Mouse (Mus musculus): ENCODE data around the gene Insyn1. TPM values are rescaled to one million over a fixed set of nuclear protein-coding genes. Genes with fewer than 3 reads are reported as not detected.

Gene Insyn1
- polyA plus RNA-seq, 1 experiment from 2014 or later = 4.0 TPM

GRCm38 (mm10) chr9:58447997-58448595 lies 40.3 kb upstream of the Insyn1 start:
- Histone ChIP-seq H3K27me3 (replicated peaks; ENCODE audit: control insufficient read depth, insufficient read depth, low read length) (no peaks in the 10 kb centered on the region), H3K4me2 (ENCODE audit: low read length) (no peak overlapping the region), H3K9me3 (ENCODE audit: control insufficient read depth, low read length) (no peaks in the 10 kb centered on the region), H3K36me3 (ENCODE audit: control insufficient read depth, insufficient read depth) (no peaks in the 10 kb centered on the region), H3K4me1 (replicated peaks; ENCODE audit: control insufficient read depth, insufficient read depth, low read length) (peaks cover 19% of the 10 kb centered on the region), H3K4me3 (replicated peaks; ENCODE audit: low read length) (no peak overlapping the region), H3K9ac (replicated peaks; ENCODE audit: low read depth, low read length) (no peak overlapping the region), H3K27ac (ENCODE audit: low read length) (no peak overlapping the region)
- 86% methylated on average over 12 of the region's 12 CpGs for WGBS
- ATAC-seq = no peak

- Histone ChIP-seq H3K4me1 (replicated peaks; ENCODE audit: control insufficient read depth, insufficient read depth, low read length) (peaks cover 17% of the 10 kb centered on the region), H3K4me3 (replicated peaks; ENCODE audit: low read length) (no peak overlapping the region), H3K9me3 (ENCODE audit: control insufficient read depth, low read length) (no peaks in the 10 kb centered on the region), H3K27ac (ENCODE audit: low read length) (peak overlapping the region; percentile 74), H3K36me3 (ENCODE audit: control insufficient read depth, insufficient read depth) (no peaks in the 10 kb centered on the region), H3K4me2 (ENCODE audit: low read length) (no peak overlapping the region), H3K9ac (replicated peaks; ENCODE audit: low read depth, low read length) (no peak overlapping the region), H3K27me3 (replicated peaks; ENCODE audit: control insufficient read depth, insufficient read depth, low read length) (no peaks in the 10 kb centered on the region)
- WGBS = 28% methylated on average over 3 of the region's 3 CpGs
- ATAC-seq = peak; percentile 57
Measured at GRCm38 (mm10) chr9:58449526-58449925, 38.9 kb upstream of the Insyn1 start.

- no peak overlapping the region for H3K4me3 ChIP-seq (replicated peaks; ENCODE audit: low read length)
- H3K9me3 ChIP-seq (ENCODE audit: control insufficient read depth, low read length) = no peaks in the 10 kb centered on the region
- no peak overlapping the region for H3K4me2 ChIP-seq (ENCODE audit: low read length)
- H3K9ac ChIP-seq (replicated peaks; ENCODE audit: low read depth, low read length) = no peak overlapping the region
- no peaks in the 10 kb centered on the region for H3K36me3 ChIP-seq (ENCODE audit: control insufficient read depth, insufficient read depth)
- H3K27me3 ChIP-seq (replicated peaks; ENCODE audit: control insufficient read depth, insufficient read depth, low read length) = no peaks in the 10 kb centered on the region
- no peak overlapping the region for H3K27ac ChIP-seq (ENCODE audit: low read length)
- 80% methylated on average over 5 of the region's 5 CpGs for WGBS
- ATAC-seq = no peak
- H3K4me1 ChIP-seq (replicated peaks; ENCODE audit: control insufficient read depth, insufficient read depth, low read length) = peaks cover 48% of the 10 kb centered on the region
Measured at GRCm38 (mm10) chr9:58453791-58454378, 34.5 kb upstream of the Insyn1 start.

GRCm38 (mm10) chr9:58454886-58455285 lies 33.5 kb upstream of the Insyn1 start:
- no peak overlapping the region for H3K27ac ChIP-seq (ENCODE audit: low read length)
- H3K4me3 ChIP-seq (replicated peaks; ENCODE audit: low read length) = no peak overlapping the region
- no peak overlapping the region for H3K4me2 ChIP-seq (ENCODE audit: low read length)
- H3K36me3 ChIP-seq (ENCODE audit: control insufficient read depth, insufficient read depth) = no peaks in the 10 kb centered on the region
- no peaks in the 10 kb centered on the region for H3K27me3 ChIP-seq (replicated peaks; ENCODE audit: control insufficient read depth, insufficient read depth, low read length)
- WGBS = 44% methylated on average over 3 of the region's 3 CpGs
- peaks cover 41% of the 10 kb centered on the region for H3K4me1 ChIP-seq (replicated peaks; ENCODE audit: control insufficient read depth, insufficient read depth, low read length)
- ATAC-seq = no peak
- H3K9ac ChIP-seq (replicated peaks; ENCODE audit: low read depth, low read length) = no peak overlapping the region
- H3K9me3 ChIP-seq (ENCODE audit: control insufficient read depth, low read length) = no peaks in the 10 kb centered on the region

- 2% methylated on average over 13 of the region's 13 CpGs for WGBS
- H3K4me1 ChIP-seq (replicated peaks; ENCODE audit: control insufficient read depth, insufficient read depth, low read length) = peaks cover 40% of the 10 kb centered on the region
- no peak overlapping the region for H3K9ac ChIP-seq (replicated peaks; ENCODE audit: low read depth, low read length)
- H3K27me3 ChIP-seq (replicated peaks; ENCODE audit: control insufficient read depth, insufficient read depth, low read length) = no peaks in the 10 kb centered on the region
- H3K9me3 ChIP-seq (ENCODE audit: control insufficient read depth, low read length) = no peaks in the 10 kb centered on the region
- no peak overlapping the region for H3K4me2 ChIP-seq (ENCODE audit: low read length)
- H3K4me3 ChIP-seq (replicated peaks; ENCODE audit: low read length) = no peak overlapping the region
- H3K36me3 ChIP-seq (ENCODE audit: control insufficient read depth, insufficient read depth) = no peaks in the 10 kb centered on the region
- ATAC-seq = peak; percentile 56
- H3K27ac ChIP-seq (ENCODE audit: low read length) = no peak overlapping the region
Measured at GRCm38 (mm10) chr9:58455798-58456197, 32.6 kb upstream of the Insyn1 start.

GRCm38 (mm10) chr9:58457481-58457955 lies 30.9 kb upstream of the Insyn1 start:
- Histone ChIP-seq H3K4me1 (replicated peaks; ENCODE audit: control insufficient read depth, insufficient read depth, low read length) (peaks cover 40% of the 10 kb centered on the region), H3K9ac (replicated peaks; ENCODE audit: low read depth, low read length) (no peak overlapping the region), H3K9me3 (ENCODE audit: control insufficient read depth, low read length) (no peaks in the 10 kb centered on the region), H3K4me2 (ENCODE audit: low read length) (no peak overlapping the region), H3K4me3 (replicated peaks; ENCODE audit: low read length) (no peak overlapping the region), H3K36me3 (ENCODE audit: control insufficient read depth, insufficient read depth) (no peaks in the 10 kb centered on the region), H3K27ac (ENCODE audit: low read length) (peak overlapping the region; percentile 74), H3K27me3 (replicated peaks; ENCODE audit: control insufficient read depth, insufficient read depth, low read length) (no peaks in the 10 kb centered on the region)
- ATAC-seq = peak; percentile 90
- WGBS = 10% methylated on average over 7 of the region's 7 CpGs

- Histone ChIP-seq H3K9me3 (ENCODE audit: control insufficient read depth, low read length) (no peaks in the 10 kb centered on the region), H3K36me3 (ENCODE audit: control insufficient read depth, insufficient read depth) (no peaks in the 10 kb centered on the region), H3K4me3 (replicated peaks; ENCODE audit: low read length) (no peak overlapping the region), H3K27ac (ENCODE audit: low read length) (peak overlapping the region; percentile 74), H3K27me3 (replicated peaks; ENCODE audit: control insufficient read depth, insufficient read depth, low read length) (no peaks in the 10 kb centered on the region), H3K4me1 (replicated peaks; ENCODE audit: control insufficient read depth, insufficient read depth, low read length) (peaks cover 40% of the 10 kb centered on the region), H3K4me2 (ENCODE audit: low read length) (no peak overlapping the region), H3K9ac (replicated peaks; ENCODE audit: low read depth, low read length) (no peak overlapping the region)
- WGBS = 57% methylated on average over 3 of the region's 3 CpGs
- ATAC-seq = no peak
Measured at GRCm38 (mm10) chr9:58458341-58458740, 30.1 kb upstream of the Insyn1 start.

- Histone ChIP-seq H3K27ac (ENCODE audit: low read length) (no peak overlapping the region), H3K27me3 (replicated peaks; ENCODE audit: control insufficient read depth, insufficient read depth, low read length) (no peaks in the 10 kb centered on the region), H3K9me3 (ENCODE audit: control insufficient read depth, low read length) (no peaks in the 10 kb centered on the region), H3K4me3 (replicated peaks; ENCODE audit: low read length) (no peak overlapping the region), H3K9ac (replicated peaks; ENCODE audit: low read depth, low read length) (no peak overlapping the region), H3K4me2 (ENCODE audit: low read length) (no peak overlapping the region), H3K36me3 (ENCODE audit: control insufficient read depth, insufficient read depth) (no peaks in the 10 kb centered on the region), H3K4me1 (replicated peaks; ENCODE audit: control insufficient read depth, insufficient read depth, low read length) (peaks cover 40% of the 10 kb centered on the region)
- ATAC-seq = no peak
- 67% methylated on average over 6 of the region's 6 CpGs for WGBS
Measured at GRCm38 (mm10) chr9:58458856-58459553, 29.4 kb upstream of the Insyn1 start.

- peaks cover 10% of the 10 kb centered on the region; the same call in 1 of the 2 replicates for H3K4me1 ChIP-seq (replicated peaks; ENCODE audit: control insufficient read depth, insufficient read depth, low read length)
- no peaks in the 10 kb centered on the region for H3K27me3 ChIP-seq (replicated peaks; ENCODE audit: control insufficient read depth, insufficient read depth, low read length)
- ATAC-seq = peak; percentile 79
- H3K4me2 ChIP-seq (ENCODE audit: low read length) = no peak overlapping the region
- no peak overlapping the region for H3K27ac ChIP-seq (ENCODE audit: low read length)
- H3K4me3 ChIP-seq (replicated peaks; ENCODE audit: low read length) = no peak overlapping the region
- no peaks in the 10 kb centered on the region for H3K36me3 ChIP-seq (ENCODE audit: control insufficient read depth, insufficient read depth)
- H3K9ac ChIP-seq (replicated peaks; ENCODE audit: low read depth, low read length) = no peak overlapping the region
- WGBS = 19% methylated on average over 5 of the region's 5 CpGs
- no peaks in the 10 kb centered on the region for H3K9me3 ChIP-seq (ENCODE audit: control insufficient read depth, low read length)
Measured at GRCm38 (mm10) chr9:58467345-58468025, 20.9 kb upstream of the Insyn1 start.

Measured in forebrain, embryonic 16.5 days (tissue).